Mouse (Mus musculus): ENCODE data around the gene Ppp2r2d. TPM values are rescaled to one million over a fixed set of nuclear protein-coding genes. Genes with fewer than 3 reads are reported as not detected.

Gene Ppp2r2d
- polyA plus RNA-seq, 1 experiment from 2014 or later, result 38.0 TPM

DNA sequence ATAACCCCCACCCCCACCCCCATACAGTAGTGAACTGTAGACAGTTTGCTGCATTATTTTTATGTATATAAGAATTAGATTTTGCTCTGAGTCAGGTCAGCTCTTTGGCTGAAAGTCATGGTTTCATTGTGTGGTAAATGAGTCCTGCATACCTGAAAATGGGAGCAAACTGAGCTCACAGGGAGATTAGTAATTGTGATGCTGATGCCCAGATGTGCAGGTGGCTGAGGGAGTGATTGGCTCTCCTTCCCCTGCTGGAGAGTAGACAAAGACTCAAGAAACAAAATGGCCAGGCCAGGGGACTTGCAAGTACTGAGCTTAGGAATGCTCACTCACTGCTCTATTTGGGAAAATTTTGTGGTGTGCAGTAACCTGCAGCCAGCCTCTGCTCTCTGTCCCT is 4.2 kb downstream of the Ppp2r2d start:
- no peak overlapping the region for H3K27ac ChIP-seq (ENCODE audit: low read depth, low read length)
- peaks cover 3% of the 10 kb centered on the region for H3K36me3 ChIP-seq (ENCODE audit: control insufficient read depth, insufficient read depth, low read length)
- no peaks in the 10 kb centered on the region for H3K9me3 ChIP-seq (ENCODE audit: control insufficient read depth, low read length)
- H3K27me3 ChIP-seq (replicated peaks; ENCODE audit: control insufficient read depth, insufficient read depth, low read length), result no peaks in the 10 kb centered on the region
- no peak overlapping the region for H3K4me2 ChIP-seq (ENCODE audit: low read length)
- ATAC-seq, result no peak
- H3K4me1 ChIP-seq (ENCODE audit: control insufficient read depth, insufficient read depth, low read depth, low read length), result peaks cover 29% of the 10 kb centered on the region
- no peak overlapping the region for H3K4me3 ChIP-seq (ENCODE audit: low read length)
- no peak overlapping the region for H3K9ac ChIP-seq (ENCODE audit: low read depth, low read length)

DNA sequence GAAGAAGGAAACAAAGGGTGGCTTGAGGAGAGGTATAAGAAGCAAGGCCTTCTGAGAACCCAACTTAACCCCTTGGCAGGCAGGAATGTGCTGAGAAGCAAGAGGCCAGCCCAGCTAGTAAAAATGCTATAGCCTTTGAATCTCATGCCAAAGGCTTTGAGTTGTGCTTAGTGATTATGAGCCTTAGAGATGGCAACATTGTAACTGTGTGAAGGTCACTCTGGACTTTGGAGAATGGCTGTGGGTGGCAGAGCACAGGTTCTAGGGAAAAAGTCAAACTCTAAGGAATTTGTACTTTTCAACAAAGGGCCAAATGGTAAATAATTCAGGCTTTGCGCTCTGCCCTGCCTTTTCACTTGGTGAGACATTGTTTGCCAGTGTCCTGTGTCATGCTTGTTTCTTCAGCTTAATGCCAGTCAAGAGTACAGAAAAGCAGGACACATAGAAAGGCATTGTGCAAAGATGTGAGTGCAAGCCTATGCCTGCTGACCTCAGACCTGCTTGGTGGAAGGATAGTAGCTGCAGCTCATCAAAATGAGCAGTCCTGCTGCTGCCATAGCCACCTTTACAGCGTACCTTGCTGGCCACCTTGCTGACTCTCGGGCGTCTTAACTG is 7.6 kb downstream of the Ppp2r2d start:
- H3K4me2 ChIP-seq (ENCODE audit: low read length), result no peak overlapping the region
- no peak overlapping the region for H3K4me3 ChIP-seq (ENCODE audit: low read length)
- no peaks in the 10 kb centered on the region for H3K27me3 ChIP-seq (replicated peaks; ENCODE audit: control insufficient read depth, insufficient read depth, low read length)
- no peaks in the 10 kb centered on the region for H3K9me3 ChIP-seq (ENCODE audit: control insufficient read depth, low read length)
- ATAC-seq, result no peak
- no peak overlapping the region for H3K27ac ChIP-seq (ENCODE audit: low read depth, low read length)
- peaks cover 11% of the 10 kb centered on the region for H3K4me1 ChIP-seq (ENCODE audit: control insufficient read depth, insufficient read depth, low read depth, low read length)
- H3K9ac ChIP-seq (ENCODE audit: low read depth, low read length), result no peak overlapping the region
- WGBS, result 94% methylated on average over 4 of the region's 4 CpGs
- H3K36me3 ChIP-seq (ENCODE audit: control insufficient read depth, insufficient read depth, low read length), result peaks cover 6% of the 10 kb centered on the region

DNA sequence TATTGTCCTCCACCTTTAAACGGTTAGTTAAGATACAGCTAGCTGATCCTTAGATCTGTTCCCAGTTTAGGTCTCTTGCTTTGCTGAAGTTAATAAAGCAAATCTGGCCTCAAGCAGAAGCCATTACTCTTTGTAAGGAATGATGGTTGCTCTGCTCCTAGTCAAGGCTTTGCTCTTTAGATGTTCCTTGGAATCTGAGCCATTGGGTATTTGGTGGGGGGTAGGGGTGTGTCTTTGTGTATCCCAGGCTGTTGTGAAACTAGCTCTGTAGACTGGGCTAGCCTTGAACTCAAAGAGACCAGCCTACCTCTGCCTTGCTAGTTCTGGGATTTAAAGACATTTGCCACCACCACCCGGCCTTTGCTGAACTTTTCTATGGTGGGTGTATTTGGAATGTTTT is 8.3 kb downstream of the Ppp2r2d start:
- ATAC-seq, result no peak
- Histone ChIP-seq H3K4me2 (ENCODE audit: low read length) (no peak overlapping the region), H3K9me3 (ENCODE audit: control insufficient read depth, low read length) (no peaks in the 10 kb centered on the region), H3K36me3 (ENCODE audit: control insufficient read depth, insufficient read depth, low read length) (peaks cover 6% of the 10 kb centered on the region), H3K27me3 (replicated peaks; ENCODE audit: control insufficient read depth, insufficient read depth, low read length) (no peaks in the 10 kb centered on the region), H3K27ac (ENCODE audit: low read depth, low read length) (no peak overlapping the region), H3K4me1 (ENCODE audit: control insufficient read depth, insufficient read depth, low read depth, low read length) (peaks cover 10% of the 10 kb centered on the region), H3K9ac (ENCODE audit: low read depth, low read length) (no peak overlapping the region), H3K4me3 (ENCODE audit: low read length) (no peak overlapping the region)
- WGBS, result 95% methylated on average over 2 of the region's 2 CpGs

DNA sequence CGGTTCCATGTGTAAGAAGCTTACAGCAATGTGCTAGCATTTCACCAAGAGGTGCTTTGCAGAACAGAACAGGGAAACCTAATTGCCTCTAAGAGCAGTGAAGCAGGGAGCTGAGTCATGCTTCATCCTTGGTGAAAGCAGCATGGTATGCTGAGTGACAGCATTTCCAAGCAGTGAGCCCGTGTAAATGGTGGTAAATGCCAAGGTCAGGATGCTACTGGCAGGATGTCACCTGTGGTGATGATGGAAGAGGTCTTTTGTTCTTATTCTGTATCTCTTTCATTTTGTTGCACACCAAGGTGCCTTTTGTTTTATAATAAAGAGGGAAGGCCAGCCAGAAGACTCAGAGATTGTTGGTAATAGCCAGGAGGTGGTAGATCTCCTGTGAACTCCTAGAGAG is 10.8 kb downstream of the Ppp2r2d start:
- Histone ChIP-seq H3K36me3 (ENCODE audit: control insufficient read depth, insufficient read depth, low read length) (peaks cover 6% of the 10 kb centered on the region), H3K4me2 (ENCODE audit: low read length) (no peak overlapping the region), H3K4me1 (ENCODE audit: control insufficient read depth, insufficient read depth, low read depth, low read length) (no peaks in the 10 kb centered on the region; the same call in 1 of the 2 replicates), H3K27me3 (replicated peaks; ENCODE audit: control insufficient read depth, insufficient read depth, low read length) (no peaks in the 10 kb centered on the region), H3K9ac (ENCODE audit: low read depth, low read length) (no peak overlapping the region), H3K27ac (ENCODE audit: low read depth, low read length) (no peak overlapping the region), H3K9me3 (ENCODE audit: control insufficient read depth, low read length) (no peaks in the 10 kb centered on the region), H3K4me3 (ENCODE audit: low read length) (no peak overlapping the region)
- ATAC-seq, result no peak
- WGBS, result 59% methylated on average over 2 of the region's 2 CpGs

DNA sequence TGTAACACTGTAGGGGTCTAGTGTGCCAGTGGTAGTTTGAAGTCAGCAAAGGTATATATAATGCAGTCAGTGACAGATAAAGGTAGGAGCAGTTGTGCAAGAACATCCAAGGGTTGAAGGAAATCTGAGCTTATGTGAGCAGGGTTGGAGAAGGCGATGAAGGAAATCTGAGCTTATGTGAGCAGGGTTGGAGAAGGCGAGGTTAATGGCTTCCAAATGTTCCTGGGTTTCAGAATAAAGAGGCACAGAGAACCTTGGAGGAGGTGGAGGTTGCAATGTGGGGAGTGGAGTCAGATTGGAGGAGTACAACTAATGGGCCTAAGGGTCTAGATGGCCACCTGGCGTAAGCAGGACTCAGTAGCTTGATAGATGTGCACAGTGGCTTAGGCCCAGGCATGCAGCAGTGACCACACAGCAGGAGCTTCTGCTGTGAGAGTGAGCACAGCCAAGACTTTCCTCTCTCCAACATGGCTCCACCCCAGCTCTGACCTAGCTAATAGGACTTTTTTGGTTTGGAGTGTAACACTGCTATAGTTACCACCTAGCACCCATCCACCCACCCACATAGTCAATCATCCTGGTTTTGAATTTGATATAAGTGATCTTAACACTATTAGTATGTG is 18.2 kb downstream of the Ppp2r2d start:
- Histone ChIP-seq H3K27ac (ENCODE audit: low read depth, low read length) (no peak overlapping the region), H3K36me3 (ENCODE audit: control insufficient read depth, insufficient read depth, low read length) (peaks cover 2% of the 10 kb centered on the region; the same call in 1 of the 2 replicates), H3K9ac (ENCODE audit: low read depth, low read length) (no peak overlapping the region), H3K4me3 (ENCODE audit: low read length) (no peak overlapping the region), H3K27me3 (replicated peaks; ENCODE audit: control insufficient read depth, insufficient read depth, low read length) (no peaks in the 10 kb centered on the region), H3K9me3 (ENCODE audit: control insufficient read depth, low read length) (no peaks in the 10 kb centered on the region), H3K4me2 (ENCODE audit: low read length) (no peak overlapping the region), H3K4me1 (ENCODE audit: control insufficient read depth, insufficient read depth, low read depth, low read length) (no peaks in the 10 kb centered on the region; the same call in 1 of the 2 replicates)
- ATAC-seq, result no peak
- 75% methylated on average over 3 of the region's 3 CpGs for whole genome bisulfite sequencing

DNA sequence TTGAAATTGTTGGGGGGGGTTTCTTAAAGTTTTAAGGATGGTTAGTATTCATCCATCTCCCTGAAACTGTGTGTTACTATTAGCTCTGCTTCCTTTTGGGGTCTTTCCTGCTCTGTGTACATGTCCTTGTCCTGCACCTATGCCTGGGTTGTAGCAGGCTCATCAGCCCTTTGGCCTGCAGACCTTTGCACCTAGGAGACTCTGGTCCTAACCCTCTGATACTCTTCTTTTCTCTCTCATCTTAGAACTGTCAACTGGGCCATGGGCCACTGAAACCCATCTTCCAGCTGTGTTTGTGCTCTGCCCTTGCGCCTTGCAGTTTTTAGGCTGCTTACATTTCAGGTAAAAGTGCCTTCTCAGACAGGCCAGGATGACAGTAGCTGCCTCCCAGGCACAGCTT is 18.9 kb downstream of the Ppp2r2d start:
- ATAC-seq, result no peak
- Histone ChIP-seq H3K27me3 (replicated peaks; ENCODE audit: control insufficient read depth, insufficient read depth, low read length) (no peaks in the 10 kb centered on the region), H3K36me3 (ENCODE audit: control insufficient read depth, insufficient read depth, low read length) (peaks cover 2% of the 10 kb centered on the region; the same call in 1 of the 2 replicates), H3K4me3 (ENCODE audit: low read length) (no peak overlapping the region), H3K9ac (ENCODE audit: low read depth, low read length) (no peak overlapping the region), H3K4me2 (ENCODE audit: low read length) (no peak overlapping the region), H3K9me3 (ENCODE audit: control insufficient read depth, low read length) (no peaks in the 10 kb centered on the region), H3K27ac (ENCODE audit: low read depth, low read length) (no peak overlapping the region), H3K4me1 (ENCODE audit: control insufficient read depth, insufficient read depth, low read depth, low read length) (no peaks in the 10 kb centered on the region; the same call in 1 of the 2 replicates)
- 97% methylated on average over 1 of the region's 1 CpGs for WGBS

DNA sequence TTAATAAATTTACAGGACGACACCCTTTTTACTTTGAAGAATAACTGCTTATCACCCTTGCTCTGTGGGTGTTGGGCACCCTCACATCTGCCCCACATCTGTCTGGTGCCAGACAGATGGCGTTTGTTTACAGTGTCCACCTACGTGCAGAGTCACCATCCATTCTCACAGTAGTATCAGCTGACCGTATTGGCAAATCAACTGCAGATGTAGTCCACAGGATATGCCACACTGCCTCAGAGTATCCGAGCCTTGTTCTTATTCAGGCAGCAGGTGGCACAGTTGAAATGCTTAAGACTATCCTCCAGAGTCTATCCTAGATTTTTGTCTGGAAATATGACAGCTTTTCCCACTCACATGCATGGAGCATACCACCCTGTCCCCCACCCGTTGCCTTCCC is 21.4 kb downstream of the Ppp2r2d start:
- H3K9ac ChIP-seq (ENCODE audit: low read depth, low read length), result no peak overlapping the region
- no peak overlapping the region for H3K4me3 ChIP-seq (ENCODE audit: low read length)
- H3K4me2 ChIP-seq (ENCODE audit: low read length), result no peak overlapping the region
- H3K27me3 ChIP-seq (replicated peaks; ENCODE audit: control insufficient read depth, insufficient read depth, low read length), result no peaks in the 10 kb centered on the region
- H3K4me1 ChIP-seq (ENCODE audit: control insufficient read depth, insufficient read depth, low read depth, low read length), result no peaks in the 10 kb centered on the region; the same call in 1 of the 2 replicates
- no peak for ATAC-seq
- 78% methylated on average over 6 of the region's 6 CpGs for WGBS
- H3K36me3 ChIP-seq (ENCODE audit: control insufficient read depth, insufficient read depth, low read length), result peaks cover 10% of the 10 kb centered on the region; the same call in 1 of the 2 replicates
- no peak overlapping the region for H3K27ac ChIP-seq (ENCODE audit: low read depth, low read length)
- no peaks in the 10 kb centered on the region for H3K9me3 ChIP-seq (ENCODE audit: control insufficient read depth, low read length)

DNA sequence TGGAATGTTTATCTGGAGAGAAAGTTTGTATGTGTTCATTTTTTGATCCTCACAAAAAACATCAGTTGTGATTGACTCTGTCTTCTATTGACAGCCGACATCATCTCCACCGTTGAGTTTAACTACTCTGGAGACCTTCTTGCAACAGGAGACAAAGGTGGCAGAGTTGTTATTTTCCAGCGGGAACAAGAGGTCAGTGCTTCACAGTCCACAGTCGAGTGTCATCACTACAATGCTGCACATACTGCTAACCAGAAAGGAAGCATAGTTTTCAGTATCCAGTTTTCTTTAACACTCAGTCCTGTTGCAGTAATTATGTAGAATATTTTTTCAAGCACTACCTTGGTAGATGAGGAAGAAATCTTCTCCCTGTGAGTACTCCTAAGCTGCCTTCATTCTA is 22.4 kb downstream of the Ppp2r2d start:
- Histone ChIP-seq H3K36me3 (ENCODE audit: control insufficient read depth, insufficient read depth, low read length) (peaks cover 12% of the 10 kb centered on the region; the same call in 1 of the 2 replicates), H3K27me3 (replicated peaks; ENCODE audit: control insufficient read depth, insufficient read depth, low read length) (no peaks in the 10 kb centered on the region), H3K27ac (ENCODE audit: low read depth, low read length) (no peak overlapping the region), H3K4me1 (ENCODE audit: control insufficient read depth, insufficient read depth, low read depth, low read length) (no peaks in the 10 kb centered on the region; the same call in 1 of the 2 replicates), H3K9ac (ENCODE audit: low read depth, low read length) (no peak overlapping the region), H3K4me2 (ENCODE audit: low read length) (no peak overlapping the region), H3K9me3 (ENCODE audit: control insufficient read depth, low read length) (no peaks in the 10 kb centered on the region), H3K4me3 (ENCODE audit: low read length) (no peak overlapping the region)
- WGBS, result 93% methylated on average over 4 of the region's 4 CpGs
- ATAC-seq, result no peak

DNA sequence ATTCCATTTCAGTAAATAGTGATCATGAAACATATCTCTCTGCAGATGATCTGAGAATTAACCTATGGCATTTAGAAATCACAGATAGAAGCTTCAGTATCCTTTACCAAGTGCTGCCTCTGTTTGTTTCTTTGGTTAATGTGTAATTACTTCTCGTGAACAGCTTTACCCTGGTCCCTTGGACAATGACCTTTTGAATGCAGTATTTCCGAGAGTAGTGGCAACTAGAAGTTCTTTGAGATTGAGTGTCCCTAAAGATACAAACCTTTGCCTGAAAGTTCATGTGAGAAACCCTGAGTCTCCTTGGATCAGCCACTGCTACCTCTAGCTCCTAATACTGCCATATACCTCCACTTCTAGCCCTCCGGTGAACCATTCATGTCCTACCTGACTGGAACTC is 27.1 kb downstream of the Ppp2r2d start:
- no peaks in the 10 kb centered on the region for H3K9me3 ChIP-seq (ENCODE audit: control insufficient read depth, low read length)
- ATAC-seq, result no peak
- no peak overlapping the region for H3K27ac ChIP-seq (ENCODE audit: low read depth, low read length)
- H3K9ac ChIP-seq (ENCODE audit: low read depth, low read length), result no peak overlapping the region
- H3K4me2 ChIP-seq (ENCODE audit: low read length), result no peak overlapping the region
- H3K27me3 ChIP-seq (replicated peaks; ENCODE audit: control insufficient read depth, insufficient read depth, low read length), result no peaks in the 10 kb centered on the region
- H3K4me1 ChIP-seq (ENCODE audit: control insufficient read depth, insufficient read depth, low read depth, low read length), result no peaks in the 10 kb centered on the region
- H3K4me3 ChIP-seq (ENCODE audit: low read length), result no peak overlapping the region
- WGBS, result 87% methylated on average over 3 of the region's 3 CpGs
- H3K36me3 ChIP-seq (ENCODE audit: control insufficient read depth, insufficient read depth, low read length), result peaks cover 30% of the 10 kb centered on the region

All from hindbrain, embryonic 16.5 days (tissue).